Mouse (Mus musculus) right cerebral cortex, postnatal 36 days (tissue): Measurements from ENCODE around the gene Mettl18.
A peak's percentile ranks its signal among the peaks of the same experiment; 100 is the strongest.
"Not testable (repeated sequence)": the region's sequence is repeated elsewhere in the genome, so short reads cannot be mapped to it uniquely, and the experiment has no call there.

Experiments used
- DNase-seq, 2 experiments: peaks; one replicate each; pipeline ENCODE4 v3.0.0; 2022; ENCODE audit warnings: low spot score in 2 of 2, mixed read lengths in 1 of 2

Gene Mettl18

DNA sequence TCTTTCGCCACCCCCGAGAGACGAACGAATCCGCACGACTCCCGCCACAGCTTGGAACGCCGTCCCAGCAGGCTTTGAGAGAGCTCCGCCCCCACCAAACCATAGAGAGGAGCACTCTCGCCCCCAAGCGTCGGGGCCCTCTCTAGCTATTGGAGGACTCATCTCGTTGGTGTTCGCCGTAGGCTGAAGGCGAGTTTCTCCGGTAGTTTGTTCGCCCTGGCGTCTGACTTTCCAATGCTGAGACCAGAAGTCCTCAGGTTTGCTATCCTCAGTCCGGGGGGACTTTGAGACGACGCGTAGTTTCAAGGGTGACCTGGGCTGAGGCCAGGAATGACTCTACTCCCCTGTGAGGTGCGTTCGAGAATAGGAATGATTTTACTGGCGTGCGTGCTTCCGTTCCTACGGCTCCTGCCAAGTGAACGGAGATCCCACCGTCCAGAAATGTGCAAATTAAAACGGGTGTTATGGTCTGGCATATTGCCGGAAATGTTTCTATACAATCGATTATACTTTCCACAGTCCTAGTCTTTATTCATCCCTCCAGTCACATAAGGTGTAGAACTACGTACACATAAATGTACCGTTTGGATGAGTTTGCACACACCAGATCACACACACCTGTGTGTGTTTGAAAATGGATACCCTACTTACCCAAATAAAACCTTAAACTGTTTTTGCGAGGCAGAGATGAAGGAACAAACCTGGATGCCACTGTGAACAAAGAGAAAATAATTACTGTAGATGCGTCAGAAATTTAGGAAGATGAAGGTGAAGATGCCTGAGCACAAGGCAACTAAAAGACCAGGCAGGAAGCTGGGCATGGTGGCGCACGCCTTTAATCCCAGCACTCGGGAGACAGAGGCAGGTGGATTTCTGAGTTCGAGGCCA is at the start of gene Mettl18, which contains the start of gene BC055324:
Mettl18 (plus strand) TSS at position 169 of the 888 bp plus-strand sequence.
BC055324 (minus strand) TSS at position 76 of the 888 bp plus-strand sequence.
- peak; percentile 79 to 82 for DNase-seq

DNA sequence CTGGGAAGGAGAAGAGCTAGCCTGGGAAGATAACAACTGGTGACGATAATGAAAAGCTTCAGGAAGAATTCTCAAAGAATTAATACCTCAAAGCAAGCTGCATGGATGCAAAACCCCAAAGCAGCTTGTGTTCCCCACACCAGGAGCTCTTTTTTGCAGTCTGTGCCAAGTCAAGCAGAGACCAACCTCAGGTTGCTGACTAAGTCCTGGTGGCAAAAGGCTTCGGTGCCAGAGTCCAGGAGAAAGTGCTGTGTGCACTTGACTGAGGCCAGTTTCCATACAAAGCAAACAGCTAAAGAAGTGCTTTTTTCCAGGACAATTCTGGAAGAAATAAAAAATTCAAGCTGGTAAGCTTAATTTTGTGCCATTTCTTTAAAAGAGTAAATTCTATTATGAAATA is 41.3 kb upstream of the Mettl18 start:
- no peak for DNase-seq

DNA sequence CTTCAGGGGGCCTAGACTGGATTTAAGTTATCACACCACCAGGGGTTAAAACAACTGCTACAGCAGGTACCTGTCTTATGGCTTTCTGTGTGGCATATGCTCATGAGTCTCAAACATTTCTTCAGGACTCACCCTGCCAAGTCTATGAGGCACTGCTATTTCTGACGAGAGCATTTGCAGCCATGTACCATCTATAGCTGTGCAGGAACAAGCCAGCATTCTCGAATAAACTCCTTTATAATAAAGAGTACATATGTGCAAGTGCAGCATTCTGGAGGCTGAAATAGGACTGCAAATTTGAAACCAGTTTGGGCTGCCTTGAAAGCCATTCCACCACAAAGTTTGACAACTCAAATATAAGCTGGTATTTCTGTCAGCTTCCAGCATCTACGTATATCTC is 36.7 kb upstream of the Mettl18 start:
- DNase-seq: peak in 1 of 2 experiments; percentile 31

DNA sequence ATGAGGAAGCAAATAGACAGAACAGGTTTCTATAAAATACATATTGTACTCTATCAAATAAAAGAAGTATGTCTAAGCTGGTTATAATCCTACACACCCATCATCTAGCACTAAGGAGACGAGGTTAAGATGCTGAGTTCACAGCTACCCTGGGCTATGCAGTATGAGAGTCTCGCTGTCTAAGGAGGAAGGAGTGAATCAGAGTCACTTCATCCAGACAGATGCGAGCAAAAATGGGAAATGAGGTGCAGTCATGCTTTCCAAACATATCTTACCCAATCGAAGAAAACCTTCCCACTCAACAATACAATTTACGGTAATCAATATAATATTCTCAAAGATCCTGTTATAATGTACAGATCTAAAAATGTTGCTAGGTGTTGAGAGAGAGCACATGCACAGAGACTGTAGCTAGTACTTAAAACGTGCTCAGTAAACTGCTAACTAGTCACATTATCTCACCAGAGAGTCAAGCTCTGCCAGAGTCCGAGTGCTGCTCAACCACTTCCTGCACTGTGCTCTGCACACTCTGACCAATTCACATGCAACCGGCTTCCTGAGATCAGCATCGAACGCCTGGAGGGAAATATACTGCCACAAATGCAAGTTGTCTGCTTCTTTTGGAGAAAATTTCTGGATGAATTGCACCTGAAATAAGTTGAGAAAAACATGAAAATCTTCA is 30.5 kb upstream of the Mettl18 start:
- no peak for DNase-seq

DNA sequence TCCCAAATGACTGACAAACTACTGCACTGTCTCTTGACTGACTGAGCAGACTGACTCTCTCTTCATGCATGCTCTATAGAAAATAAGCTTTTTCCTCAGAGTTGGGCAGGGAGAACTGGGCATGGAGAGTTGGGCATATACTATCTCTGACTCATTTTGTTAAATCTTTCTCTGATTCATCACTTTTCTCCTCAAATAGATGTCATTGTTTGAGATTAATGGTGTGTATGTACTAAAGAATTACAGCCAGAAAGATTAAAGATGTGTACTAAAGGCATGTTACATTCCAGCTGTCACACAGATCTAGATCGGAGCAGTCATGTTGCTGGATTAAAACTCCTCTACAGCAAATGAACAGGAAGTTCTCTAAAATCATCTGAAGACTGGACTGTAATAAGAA is 20.2 kb upstream of the Mettl18 start:
- DNase-seq: no peak

DNA sequence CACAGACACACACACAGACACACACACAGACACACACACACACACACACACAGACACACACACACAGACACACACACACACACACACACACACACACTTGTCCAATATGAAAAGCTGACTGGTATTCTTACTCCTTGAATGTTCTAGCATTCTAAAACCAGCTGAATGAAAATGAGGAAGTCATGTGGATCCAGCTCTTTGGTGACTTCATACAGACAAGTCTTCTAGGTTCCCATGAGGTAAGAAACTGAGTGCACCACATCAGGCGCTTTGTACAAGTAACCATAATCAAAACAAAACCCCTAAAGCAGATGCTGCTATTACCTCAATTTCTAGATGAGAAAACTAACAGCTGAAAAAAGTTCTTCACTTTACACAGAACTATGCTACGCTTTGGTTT is 19.6 kb upstream of the Mettl18 start:
- DNase-seq: no peak

DNA sequence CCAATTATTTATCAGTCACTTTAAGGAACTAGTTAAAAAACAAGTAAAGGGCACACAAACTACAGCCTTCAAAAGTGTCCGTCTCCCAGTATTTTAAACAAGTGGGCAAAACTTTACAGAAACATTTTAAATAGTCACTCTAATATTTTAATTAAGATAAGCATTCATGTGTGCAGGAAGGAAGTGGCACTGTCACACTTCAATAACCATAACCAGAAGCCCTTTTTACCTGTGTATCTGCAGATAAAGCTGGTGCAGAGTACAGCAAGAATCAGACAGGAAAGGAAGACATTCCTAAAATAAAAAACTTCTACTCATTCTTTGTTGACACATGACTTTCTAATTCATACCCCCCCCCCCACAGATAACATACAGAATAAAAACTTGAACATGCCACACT is 18.2 kb upstream of the Mettl18 start:
- no peak for DNase-seq

DNA sequence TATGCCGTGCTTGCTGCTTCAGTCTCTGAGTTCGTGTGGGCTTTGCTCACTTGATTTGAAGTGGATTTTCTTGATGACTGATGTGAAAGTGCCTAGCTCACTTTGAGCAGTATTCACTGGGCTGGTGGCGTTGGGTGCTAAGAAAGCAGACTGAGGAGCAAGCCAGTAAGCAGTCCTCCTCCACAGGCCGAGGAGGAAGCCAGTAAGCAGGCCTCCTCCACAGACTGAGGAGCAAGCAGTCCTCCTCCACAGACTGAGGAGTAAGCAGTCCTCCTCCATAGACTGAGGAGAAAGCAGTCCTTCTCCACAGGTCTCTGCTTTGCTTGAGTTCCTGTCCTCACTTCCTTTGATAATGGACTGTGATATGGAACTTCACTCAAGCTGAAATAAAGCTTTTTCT is 2.3 kb upstream of the Mettl18 start:
- no peak for DNase-seq

DNA sequence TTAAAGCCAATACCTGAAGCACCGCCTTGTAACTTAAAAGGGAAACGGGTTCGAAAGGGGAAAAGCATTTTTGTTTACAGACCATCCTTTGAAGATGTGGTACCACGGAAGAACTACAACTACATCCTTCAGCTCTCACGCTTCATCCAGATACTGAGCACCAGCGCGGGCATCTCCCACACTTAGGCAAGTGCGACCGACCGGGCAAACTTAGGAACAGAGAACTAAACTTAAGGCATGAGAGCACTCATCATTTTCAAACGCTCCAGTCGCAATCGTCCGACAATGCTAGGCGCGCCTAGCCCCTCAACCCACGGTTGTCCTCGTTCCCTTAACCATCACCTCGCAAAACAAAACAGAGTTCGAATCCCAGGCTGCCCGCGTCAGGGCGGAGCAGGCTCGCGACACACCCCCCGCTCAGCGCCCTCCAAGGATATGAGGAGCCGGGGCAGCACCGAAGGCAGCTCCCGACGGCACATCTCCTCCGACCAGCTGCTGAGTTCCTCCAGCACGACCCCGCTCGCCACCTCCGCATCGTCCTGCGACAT is 442 bp upstream of the Mettl18 start:
- DNase-seq: no peak

DNA sequence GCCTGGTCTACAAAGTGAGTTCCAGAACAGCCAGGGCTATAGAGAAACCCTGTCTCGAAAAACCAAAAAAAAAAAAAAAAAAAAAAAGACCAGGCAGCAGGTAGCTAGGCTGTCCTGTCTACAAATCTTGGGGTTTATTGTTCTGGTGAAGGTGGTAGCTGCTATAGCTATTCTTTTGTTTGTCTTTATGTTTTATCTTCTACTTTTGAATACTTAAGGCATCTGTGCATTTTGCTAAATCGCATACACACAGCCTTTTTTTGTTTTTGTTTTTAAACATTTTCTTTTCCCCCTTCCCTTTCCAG is 872 bp downstream of the Mettl18 start:
- no peak for DNase-seq

DNA sequence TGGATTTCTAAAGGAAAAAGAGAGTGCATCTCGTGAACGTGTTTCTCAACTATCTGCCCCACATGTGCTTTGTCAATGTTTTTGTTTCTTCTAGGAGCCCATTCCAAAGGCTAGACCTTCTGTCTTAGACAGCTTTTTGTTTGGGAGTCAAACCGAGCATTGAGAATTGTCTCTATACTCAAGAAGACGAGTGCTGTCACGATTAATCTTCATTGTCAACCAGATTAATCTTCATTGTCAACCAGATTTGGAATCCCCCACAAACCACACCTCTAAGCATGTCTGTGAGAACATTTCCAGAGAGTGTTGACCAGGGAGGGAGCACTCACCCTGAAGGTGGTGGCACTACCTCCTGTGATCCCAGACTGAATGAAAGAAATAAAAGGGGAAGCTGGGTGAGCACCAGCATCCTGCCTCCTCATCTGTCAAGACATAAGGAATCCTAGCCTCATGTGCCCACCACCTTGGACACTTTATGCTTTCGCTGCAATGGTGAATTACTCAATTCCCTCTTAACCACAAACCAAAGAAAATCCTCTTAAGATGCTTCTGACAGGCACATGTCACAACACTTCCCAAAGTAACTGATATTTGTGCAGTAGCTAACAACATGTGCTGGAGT is 7.3 kb downstream of the Mettl18 start:
- no peak for DNase-seq

DNA sequence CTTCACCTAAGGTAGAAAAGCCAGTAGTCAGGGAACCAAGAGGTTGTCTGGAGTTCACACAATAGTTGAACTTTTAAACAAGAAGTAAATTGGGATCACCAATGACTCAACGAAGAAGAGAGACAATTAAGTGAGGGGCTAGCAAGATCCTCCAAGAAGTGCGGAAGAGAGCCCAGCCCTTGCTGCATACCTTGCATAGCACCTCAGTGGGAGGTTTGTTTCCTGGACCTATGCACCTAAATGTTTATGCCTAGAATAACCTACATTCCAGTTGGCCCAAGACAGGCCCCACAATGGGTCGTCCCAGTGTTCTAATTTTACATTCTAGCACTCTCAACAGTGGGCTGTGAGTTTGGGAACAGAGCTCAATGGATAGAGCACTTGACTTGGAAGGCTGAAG is 9.6 kb downstream of the Mettl18 start:
- DNase-seq: no peak

DNA sequence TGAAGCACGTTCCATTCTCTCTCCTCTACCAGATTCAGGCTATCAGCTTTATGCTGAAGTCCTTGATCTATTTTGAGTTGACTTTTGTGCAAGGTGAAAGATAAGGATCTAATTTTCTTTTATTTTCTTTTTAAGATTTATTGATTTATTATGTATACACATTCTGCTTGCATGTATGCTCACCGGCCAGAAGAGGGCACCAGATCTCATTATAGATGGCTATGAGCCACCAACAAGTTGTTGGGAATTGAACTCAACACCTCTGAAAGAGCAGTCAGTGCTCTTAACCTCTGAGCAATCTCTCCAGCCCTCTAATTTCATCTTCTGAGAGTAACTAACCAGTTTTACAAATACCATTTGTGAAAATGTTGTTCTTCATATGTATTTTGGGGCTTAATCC is 14.5 kb downstream of the Mettl18 start:
- DNase-seq: no peak

DNA sequence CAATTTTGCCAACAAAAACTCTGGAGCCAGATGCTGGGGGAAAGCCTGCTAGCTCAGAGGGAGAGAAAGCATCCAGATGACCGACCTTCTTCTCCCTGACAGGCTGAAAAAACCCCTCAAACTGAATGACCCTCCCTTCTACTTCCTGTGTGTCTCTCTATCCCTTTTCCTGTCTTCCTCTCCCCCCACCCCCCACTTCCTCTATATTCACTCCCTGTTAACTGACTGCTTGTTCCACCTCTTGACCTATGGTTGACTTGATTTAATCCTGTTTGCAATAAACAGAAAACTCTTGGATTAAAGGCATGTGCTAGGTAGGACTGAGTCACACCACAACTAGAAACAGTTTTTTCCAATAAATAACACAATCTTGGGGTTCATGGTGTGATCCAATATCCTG is 19.9 kb downstream of the Mettl18 start:
- no peak for DNase-seq

DNA sequence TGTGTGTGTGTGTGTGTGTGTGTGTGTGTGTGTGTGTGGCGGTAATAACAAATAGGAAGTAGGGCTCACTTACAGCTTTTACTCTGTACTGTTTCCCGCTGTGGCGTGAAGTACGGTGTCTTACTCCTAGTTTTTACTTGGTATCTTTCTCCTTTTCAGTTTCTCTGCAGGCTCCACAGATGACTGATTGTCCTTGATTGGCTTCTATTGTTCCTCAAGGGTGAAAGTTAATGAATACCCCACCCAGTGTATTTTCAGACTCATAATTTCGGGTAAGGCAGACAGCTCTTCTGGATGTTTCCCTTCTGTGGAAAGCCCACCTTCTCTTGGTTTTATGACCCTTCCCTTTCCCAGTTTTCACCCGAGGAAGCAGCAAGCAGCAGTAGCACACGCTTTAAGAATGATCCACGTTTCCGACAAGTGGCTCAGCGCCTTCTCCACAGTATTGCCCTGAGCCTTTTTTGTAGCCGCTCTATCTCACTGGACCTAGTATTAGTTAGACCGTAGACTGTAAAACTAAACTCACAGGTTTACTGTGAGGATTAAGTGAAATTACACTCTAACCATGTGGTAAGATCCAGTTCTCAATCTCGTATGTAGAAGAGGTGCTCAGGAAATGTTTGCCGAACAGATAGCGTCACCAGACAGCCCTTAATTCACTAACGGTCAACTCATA is 23.7 kb downstream of the Mettl18 start:
- DNase-seq: no peak

DNA sequence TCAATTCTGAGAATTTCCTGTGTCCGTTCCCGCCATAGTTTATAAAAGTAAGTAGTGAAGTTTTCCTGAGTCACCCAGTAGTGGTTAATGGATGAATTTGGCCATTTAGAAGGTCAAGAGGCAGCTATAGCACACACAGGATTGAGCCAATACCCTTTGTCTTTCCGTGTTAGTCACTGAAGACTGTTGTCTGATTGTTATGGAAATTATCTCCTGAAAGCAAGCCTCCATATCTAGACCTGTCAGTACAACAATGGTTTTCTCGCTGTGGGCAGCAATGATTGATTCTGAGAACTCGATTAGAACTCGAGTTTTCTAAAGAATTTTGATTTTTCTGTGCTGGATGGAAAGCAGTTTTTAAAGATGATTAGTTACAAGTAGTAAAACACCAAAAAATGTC is 25.1 kb downstream of the Mettl18 start:
- no peak for DNase-seq

DNA sequence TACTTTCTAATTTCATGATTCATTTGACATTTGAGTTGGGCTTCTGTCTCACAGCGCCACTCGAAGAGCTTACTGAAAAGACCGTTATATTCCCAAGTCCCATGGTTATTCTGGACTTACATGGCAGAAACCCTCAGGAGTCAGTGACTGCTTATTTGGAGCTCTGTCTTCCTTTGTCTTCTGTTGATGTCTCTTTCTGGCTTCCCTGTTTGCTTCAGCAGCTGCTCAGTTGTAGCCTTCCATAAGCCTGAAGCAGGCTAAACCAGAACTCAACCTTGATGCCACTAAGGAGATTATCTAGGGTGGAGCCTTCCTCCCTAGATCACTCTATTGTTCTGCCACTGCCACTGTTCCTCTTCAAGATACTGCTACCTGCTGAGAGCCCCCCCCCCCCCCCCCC is 26.1 kb downstream of the Mettl18 start:
- DNase-seq: not testable (repeated sequence)

DNA sequence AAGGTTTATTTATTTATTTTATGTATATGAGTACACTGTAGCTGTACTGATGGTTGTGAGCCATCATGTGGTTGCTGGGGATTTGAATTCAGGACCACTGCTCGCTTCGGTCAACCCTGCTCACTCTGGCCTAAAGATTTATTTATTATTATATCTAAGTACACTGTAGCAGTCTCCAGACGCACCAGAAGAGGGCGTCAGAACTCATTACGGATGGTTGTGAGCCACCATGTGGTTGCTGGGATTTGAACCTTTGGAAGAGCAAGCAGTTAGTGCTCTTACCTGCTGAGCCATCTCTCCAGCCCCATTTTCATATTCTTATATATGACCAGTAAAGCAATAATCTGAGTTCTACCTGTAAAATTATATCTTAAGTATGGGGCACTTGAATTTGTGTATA is 27.4 kb downstream of the Mettl18 start:
- DNase-seq: not testable (repeated sequence)

DNA sequence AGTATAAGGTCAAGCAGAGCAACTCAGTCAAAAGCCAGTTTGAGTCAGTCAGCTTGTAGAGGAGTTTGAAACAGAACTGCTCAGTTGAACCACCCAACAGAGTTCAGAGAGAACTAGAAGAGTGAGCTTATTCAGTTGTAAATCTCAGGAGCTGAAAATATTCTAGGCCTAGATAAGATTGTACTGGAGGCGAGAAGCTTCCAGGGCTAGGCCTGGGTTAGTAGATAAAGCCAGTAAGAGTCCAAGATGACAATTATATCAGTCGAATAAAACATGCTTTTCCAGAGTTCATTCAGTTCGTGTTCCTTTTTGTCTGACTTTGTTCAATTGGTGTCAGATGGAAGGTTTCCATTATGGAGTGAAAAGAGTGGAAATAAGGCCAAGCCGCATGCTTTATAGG is 31.0 kb downstream of the Mettl18 start:
- DNase-seq: no peak

DNA sequence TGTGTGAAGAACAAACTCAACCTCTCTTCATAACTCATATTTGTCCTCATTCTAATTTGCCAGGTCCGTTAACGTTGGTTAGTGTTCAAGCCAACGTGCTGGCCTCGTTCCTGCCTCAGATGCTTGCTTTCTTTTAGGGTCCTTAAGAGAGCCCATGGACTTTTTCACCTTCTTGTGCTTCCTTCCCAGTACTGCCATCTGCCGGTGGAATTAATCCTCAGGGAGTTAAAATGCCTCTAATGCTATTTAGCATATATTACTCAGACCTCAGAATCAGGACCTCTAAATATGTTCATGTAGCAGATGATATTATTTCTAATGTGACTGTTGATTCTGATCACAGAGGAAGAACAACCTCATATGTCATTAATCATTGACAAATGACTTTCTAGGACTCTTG is 32.7 kb downstream of the Mettl18 start:
- DNase-seq: no peak

DNA sequence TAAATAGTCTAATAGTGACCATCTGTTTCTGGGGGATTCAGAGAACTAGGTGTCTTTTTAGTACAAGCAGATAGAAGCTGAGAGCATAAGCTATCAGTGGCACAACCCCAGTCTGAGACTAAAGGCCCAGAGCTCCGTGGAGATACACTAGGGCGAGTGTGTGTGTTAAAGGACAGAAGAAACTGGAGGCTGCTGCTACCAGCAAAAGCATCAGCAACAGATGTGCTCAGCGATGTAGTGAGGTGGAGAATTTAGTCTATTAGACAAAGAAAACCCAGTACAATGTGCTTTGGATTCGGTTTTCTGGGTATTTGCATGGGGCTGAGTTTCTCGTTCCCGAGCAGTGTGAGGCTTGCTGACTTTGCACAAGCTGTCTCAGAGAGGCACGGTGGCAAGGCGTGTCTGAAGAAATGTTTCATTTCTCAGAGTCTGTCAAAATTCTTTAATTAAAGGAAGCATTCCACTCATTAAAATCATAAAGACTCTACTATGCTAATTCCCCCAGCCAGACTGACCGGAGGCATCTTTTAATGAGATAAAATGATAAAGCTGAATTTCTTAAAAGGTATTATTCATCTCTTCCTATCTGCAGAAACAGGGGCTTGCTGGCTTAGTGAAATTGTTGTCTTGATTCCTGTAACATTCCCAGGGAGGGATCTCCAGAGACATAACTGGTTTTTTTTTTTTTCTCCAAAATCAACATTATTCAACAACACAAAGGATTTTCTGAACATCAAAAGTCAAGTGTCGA is 45.9 kb downstream of the Mettl18 start:
- DNase-seq: no peak
